Mouse (Mus musculus) embryonic facial prominence, embryonic 14.5 days (tissue): ENCODE data around the gene Cyp4a30b. TPM values are rescaled to one million over a fixed set of nuclear protein-coding genes. Genes with fewer than 3 reads are reported as not detected.
"Not testable (repeated sequence)": the region's sequence is repeated elsewhere in the genome, so short reads cannot be mapped to it uniquely, and the experiment has no call there.

ENCODE experiments used
- ATAC-seq: fragments of 200-750 bp; cut with Nextera tagmentation; 2 replicates; pipeline ENCODE4 v1.8.0; 2017; ENCODE audit warnings: low read depth, moderate number of reproducible peaks, moderate TSS enrichment
- DNase-seq: peaks from one replicate; pipeline ENCODE4 v3.0.0-alpha.2; 2015; ENCODE audit warnings: low spot score
- H3K27ac ChIP-seq: fragments of 300-500 bp; sonication (generic); replicated peaks from 2 replicates; pipeline ENCODE4 v1.5.1; 2014; ENCODE audit warnings: low read depth, mild to moderate bottlenecking, low read length, moderate library complexity
- H3K27me3 ChIP-seq: fragments of 300-500 bp; sonication (generic); replicated peaks from 2 replicates; pipeline ENCODE4 v1.6.1; 2014; ENCODE audit warnings: low read length; ENCODE audit not compliant: control insufficient read depth, insufficient read depth
- H3K36me3 ChIP-seq: fragments of 300-500 bp; sonication (generic); 2 replicates; pipeline ENCODE4 v1.6.1; 2014; ENCODE audit warnings: low read length, mixed read lengths; ENCODE audit not compliant: control insufficient read depth, insufficient read depth
- H3K4me1 ChIP-seq: fragments of 300-500 bp; sonication (generic); 2 replicates; pipeline ENCODE4 v1.6.1; 2014; ENCODE audit warnings: antibody characterized with exemption, low read length; ENCODE audit not compliant: control insufficient read depth, insufficient read depth
- H3K4me2 ChIP-seq: fragments of 300-500 bp; sonication (generic); 2 replicates; pipeline ENCODE4 v1.6.1; 2014; ENCODE audit warnings: low read depth, mild to moderate bottlenecking, low read length, moderate library complexity, mixed read lengths
- H3K4me3 ChIP-seq: fragments of 300-500 bp; sonication (generic); 2 replicates; pipeline ENCODE4 v1.5.1; 2014; ENCODE audit warnings: low read depth, mild to moderate bottlenecking, low read length
- H3K9ac ChIP-seq: fragments of 300-500 bp; sonication (generic); 2 replicates; pipeline ENCODE4 v1.6.1; 2014; ENCODE audit warnings: low read depth, mild to moderate bottlenecking, low read length, moderate library complexity, mixed read lengths
- H3K9me3 ChIP-seq: fragments of 300-500 bp; sonication (generic); 2 replicates; pipeline ENCODE4 v1.6.1; 2016; ENCODE audit warnings: low read length; ENCODE audit not compliant: control insufficient read depth
- WGBS: fragments of 180-500 bp; shearing (Covaris S2); extraction: QIAGEN DNeasy Blood & Tissue Kit; methylation state at CpG from one replicate; pipeline ENCODE4 v1.1.7; 2014; 5-methylcytosine and 5-hydroxymethylcytosine counted together
- polyA plus RNA-seq: library from polyadenylated mRNA; unstranded; fragments of >200 nt; fragmentation: Nextera tagmentation; extraction: Ambion mirVana; gene quantifications from 2 replicates; pipeline ENCODE4 v1.2.1, GENCODE M21; 2014

The Cyp4a30b gene
- polyA plus RNA-seq, 1 experiment from 2014 or later: not detected

DNA sequence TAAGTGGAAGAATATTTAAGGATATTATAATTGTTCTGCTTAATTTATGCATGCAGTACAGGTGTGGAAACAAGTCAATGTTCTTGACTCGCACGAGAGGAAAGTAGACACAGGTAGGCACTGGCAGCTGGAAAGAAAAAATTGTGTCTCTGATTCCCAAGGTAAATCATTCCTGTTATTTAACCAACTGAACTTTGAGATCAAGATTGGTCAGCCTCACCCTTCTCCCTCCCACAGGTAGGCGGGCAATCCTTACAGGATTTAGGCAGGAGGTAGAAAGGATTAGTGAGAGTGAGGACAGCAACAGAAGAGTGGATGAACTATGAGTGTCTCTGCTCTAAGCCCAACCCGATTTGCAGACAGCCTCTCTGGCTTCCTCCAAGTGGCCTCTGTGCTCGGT is 65.6 kb downstream of the Cyp4a30b start, which contains the start of gene Cyp4a10:
Gene Cyp4a10, plus strand, starts transcription at position 265 of the 400 bp plus-strand sequence.
- not testable (repeated sequence) for H3K4me3 ChIP-seq, H3K27me3 ChIP-seq, H3K36me3 ChIP-seq, H3K9ac ChIP-seq, H3K4me1 ChIP-seq, ATAC-seq, H3K4me2 ChIP-seq, H3K27ac ChIP-seq, DNase-seq, H3K9me3 ChIP-seq
- WGBS: 78% methylated on average over 5 of the region's 5 CpGs

DNA sequence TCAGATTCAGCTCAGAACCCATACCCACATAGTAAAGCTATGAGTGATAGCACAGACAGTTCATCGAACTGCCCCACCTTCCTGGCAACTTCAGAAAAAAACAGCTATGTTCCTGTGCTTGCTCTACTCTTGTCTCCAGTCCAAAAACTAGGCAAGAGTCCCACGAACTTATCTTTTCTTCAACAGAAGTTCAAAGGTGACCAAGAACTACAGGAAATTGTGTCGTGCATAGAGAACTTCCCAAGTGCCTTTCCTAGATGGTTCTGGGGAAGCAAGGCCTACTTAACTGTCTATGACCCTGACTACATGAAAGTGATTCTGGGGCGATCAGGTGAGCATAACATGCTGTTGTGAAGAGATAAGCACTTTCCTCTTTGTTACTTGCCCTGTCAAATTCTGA is 67.0 kb downstream of the Cyp4a30b start:
- Histone ChIP-seq H3K4me2 (no peak overlapping the region), H3K4me3 (no peak overlapping the region), H3K27ac (no peak overlapping the region), H3K9ac (no peak overlapping the region), H3K36me3 (no peaks in the 10 kb centered on the region), H3K4me1 (no peaks in the 10 kb centered on the region), H3K27me3 (no peaks in the 10 kb centered on the region), H3K9me3 (no peaks in the 10 kb centered on the region)
- no peak for DNase-seq
- no peak for ATAC-seq
- 68% methylated on average over 4 of the region's 4 CpGs for WGBS

Other genes with a start within 250 kb of the Cyp4a30b start
- 0.11 TPM in 1 of 2 replicates, not detected in the other for gene Cyp4a29, start 210.5 kb upstream of the Cyp4a30b start, polyA plus RNA-seq
- 0.50 and 0.81 TPM in 2 replicates for gene Cyp4a12a, start 153.6 kb upstream of the Cyp4a30b start, polyA plus RNA-seq
- gene Cyp4a12b, start 41.0 kb upstream of the Cyp4a30b start, polyA plus RNA-seq: 0.39 and 1.1 TPM in 2 replicates
- gene Cyp4a14, start 43.5 kb downstream of the Cyp4a30b start, polyA plus RNA-seq: not detected in 2 replicates
- gene Cyp4a10, start 65.7 kb downstream of the Cyp4a30b start, polyA plus RNA-seq: not detected in 2 replicates
- gene Cyp4a31, start 111.0 kb downstream of the Cyp4a30b start, polyA plus RNA-seq: not detected in 2 replicates
- not detected in 2 replicates for gene Cyp4a32, start 148.4 kb downstream of the Cyp4a30b start, polyA plus RNA-seq
- gene Cyp4b1, start 195.1 kb downstream of the Cyp4a30b start, polyA plus RNA-seq: 4.9 and 6.3 TPM in 2 replicates